Mouse (Mus musculus): ENCODE measurements around the gene Tmbim6.
"Not testable (repeated sequence)": the region's sequence is repeated elsewhere in the genome, so short reads cannot be mapped to it uniquely, and the experiment has no call there.

DNA sequence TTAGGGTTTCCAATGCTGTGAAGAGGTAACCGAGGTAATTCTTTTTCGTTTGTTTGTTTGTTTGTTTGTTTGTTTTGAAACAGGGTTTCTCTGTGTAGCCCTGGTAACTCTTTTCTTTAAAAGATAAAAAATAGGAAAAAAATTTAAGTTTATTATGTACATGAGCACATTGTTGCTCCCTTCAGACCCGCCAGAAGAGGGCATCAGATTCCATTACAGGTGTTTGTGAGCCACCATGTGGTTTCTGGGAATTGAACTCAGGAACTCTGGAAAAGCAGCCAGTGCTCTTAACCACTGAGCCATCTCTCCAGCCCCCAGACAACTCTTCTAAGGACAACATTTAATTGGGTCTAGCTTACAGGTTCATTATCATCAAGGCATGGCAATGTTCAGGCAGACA lies 6.6 kb upstream of the Tmbim6 start:
- TF ChIP-seq CTCF (IDR thresholded peaks at IDR 0.05; ENCODE audit: extremely low read depth, insufficient read depth, insufficient read length, insufficient replicate concordance); POLR2A (IDR thresholded peaks at IDR 0.05; ENCODE audit: low read depth, low read length): not testable (repeated sequence)

Data from spleen, adult 2 months (tissue).